Mouse (Mus musculus) adrenal gland, adult 18-20 months (tissue): ENCODE measurements around the gene Wdr59. TPM values are rescaled to one million over a fixed set of nuclear protein-coding genes. Genes with fewer than 3 reads are reported as not detected.

Source experiments
- DNase-seq, 2 experiments: peaks; one replicate each; pipeline ENCODE4 v3.0.0; 2021 to 2022; ENCODE audit warnings: low spot score in 2 of 2
- long read RNA-seq, 2 experiments: library from polyadenylated mRNA; stranded (forward); transcript quantifications; one replicate each; pipeline ENCODE4 v2.0.0; 2021
- total RNA-seq, 2 experiments: library from RNA; stranded (reverse); gene quantifications; 1 replicate in 1 of 2; 2 replicates in 1 of 2; pipeline ENCODE4 v1.2.3; 2021

Wdr59 gene
- total RNA-seq = 10 to 100 TPM in 1 of 2 experiments, 1 to 10 TPM in 1; 9.2 to 10.3 TPM
- long read RNA-seq, experiment 1, full-length matches to known transcripts = 1 of 3 reads
- long read RNA-seq, experiment 1, partial matches to known transcripts = 0 of 3 reads
- long read RNA-seq, experiment 1, other reads (novel, unspliced or antisense) = 2 of 3 reads
- long read RNA-seq, experiment 2, partial matches to known transcripts = 5 of 12 reads
- long read RNA-seq, experiment 2, other reads (novel, unspliced or antisense) = 7 of 12 reads

DNA sequence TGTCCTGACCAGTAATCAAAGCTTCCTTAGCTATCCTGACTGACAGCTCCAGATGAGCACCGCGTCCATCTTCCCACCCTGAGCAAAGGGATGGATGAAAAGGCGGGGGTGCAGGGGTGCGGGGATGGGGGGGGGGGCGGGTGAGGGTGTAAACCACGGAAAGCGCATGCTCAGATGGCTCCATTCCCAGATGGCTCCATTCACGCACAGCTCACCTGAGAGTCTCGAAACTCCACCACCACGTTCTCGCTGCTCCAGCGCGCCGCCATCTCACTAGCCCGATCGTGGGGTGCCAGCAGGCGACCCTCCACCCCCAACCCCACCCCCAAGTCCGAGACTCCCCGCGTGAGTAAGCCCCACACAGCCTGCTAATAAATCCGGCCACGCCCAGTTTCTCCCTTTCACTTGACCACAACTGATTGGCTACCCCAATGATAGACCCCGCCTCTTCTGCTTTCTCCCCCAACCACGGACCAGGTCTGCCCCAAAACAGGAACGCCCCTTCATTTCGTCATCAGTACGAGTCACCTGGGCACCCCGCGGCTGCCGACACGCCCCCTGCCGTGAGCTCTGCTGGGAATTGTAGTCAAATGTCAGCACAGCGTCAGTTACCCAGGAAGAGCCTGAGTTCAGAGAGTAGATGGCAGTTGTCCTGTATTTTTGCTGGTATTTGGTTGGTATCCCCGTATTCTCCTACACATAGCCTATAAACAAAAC lies at the start of gene Wdr59:
Gene Wdr59 (minus strand): TSS at position 380 of the 717 bp plus-strand sequence.
- peak; percentile 91 to 92 for DNase-seq

DNA sequence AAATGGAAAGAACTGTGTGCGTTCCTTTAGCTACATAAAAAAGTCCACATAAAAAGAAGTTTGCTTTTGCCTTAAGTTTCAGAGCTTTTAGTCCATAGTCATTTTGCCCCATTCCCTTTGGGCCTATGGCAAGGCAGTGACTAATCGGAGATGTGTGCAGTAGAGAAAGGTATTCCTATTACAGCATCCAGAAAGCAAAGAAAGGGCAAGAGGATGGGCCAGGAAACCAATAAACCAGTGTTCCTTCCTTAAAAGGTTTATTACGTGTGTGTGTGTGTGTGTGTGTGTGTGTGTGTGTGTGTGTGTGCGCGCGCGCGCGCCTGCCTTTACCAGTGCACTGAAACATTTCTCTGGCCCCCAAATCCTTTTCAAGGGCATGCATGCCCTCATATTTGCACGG lies 49.8 kb upstream of the Wdr59 start:
- DNase-seq = no peak

DNA sequence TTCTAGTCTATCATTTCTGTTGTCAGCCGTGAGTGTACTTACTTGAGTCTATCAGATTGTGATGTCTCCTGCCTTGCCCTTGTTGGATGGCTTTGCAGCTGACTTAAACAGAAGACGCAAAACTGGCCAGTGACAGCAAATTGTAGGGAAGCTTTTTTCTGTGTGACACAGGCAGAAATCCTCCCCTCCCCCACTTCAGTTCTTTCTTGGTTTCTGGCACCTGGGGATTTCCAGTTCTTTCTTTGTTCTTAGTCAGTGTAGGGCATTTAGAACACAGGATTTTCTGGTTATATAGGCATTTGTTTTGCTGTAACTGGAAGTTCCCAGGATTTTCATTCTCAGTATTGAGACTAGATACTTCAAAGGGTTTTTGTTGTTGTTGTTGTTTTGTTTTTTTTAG lies 48.5 kb upstream of the Wdr59 start:
- DNase-seq = no peak

DNA sequence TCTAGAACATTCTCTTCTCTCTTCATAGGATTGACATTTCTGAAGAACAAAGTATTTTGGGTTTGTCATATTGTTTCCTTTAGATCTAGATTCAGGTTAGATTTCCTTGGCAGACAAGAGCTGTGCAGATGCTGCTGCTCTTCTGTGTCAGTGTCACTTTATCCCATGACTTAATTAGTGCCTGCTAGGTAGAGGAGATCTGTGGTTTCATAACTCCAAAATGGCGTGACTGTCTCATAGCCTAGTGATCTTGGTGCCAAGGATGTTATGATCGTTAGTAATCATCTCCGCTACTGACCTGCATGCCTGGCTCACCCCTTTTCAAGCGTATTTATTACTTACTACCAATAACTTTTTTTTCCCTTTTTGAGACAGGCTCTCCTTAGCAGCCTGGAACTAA lies 48.0 kb upstream of the Wdr59 start:
- no peak for DNase-seq

DNA sequence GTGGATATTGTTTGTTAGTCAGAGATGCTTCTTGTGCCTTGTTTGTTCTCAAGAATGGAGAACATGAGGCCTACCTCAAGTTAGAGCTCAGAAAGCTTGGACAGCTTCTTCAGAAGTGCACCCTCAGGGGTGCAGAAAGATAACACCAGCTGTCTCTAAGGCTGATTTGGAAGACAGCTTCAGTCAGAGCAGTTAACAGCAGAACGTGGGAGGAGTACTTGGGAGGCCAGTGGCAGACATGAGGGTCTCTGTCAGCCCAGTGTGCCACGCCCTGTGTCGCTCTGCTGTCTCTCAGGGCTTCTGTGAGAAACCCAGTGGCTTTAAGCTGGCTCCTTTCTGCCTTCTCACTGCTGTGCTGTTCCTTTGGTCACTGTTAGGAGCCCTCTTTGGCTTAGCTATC lies 46.1 kb upstream of the Wdr59 start:
- no peak for DNase-seq

DNA sequence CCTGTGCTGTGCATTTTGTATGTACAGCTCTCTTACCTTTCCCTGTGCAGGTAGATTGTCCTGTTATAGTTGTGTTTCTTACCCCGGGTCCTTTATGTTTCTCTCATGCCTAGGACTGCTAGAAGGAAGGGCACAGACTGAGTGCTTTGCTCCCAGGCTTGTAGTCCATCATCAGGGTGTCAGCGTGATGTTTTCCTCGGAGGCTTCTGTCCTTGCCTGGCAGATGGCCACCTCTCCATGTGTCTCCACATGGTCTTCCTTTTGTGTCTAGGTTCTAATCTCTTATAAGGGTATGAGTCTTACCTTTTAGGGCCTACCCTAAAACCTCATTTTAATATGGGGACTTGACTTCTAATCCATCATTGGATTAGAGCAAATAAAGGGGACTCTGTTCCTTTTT lies 45.7 kb upstream of the Wdr59 start:
- no peak for DNase-seq

DNA sequence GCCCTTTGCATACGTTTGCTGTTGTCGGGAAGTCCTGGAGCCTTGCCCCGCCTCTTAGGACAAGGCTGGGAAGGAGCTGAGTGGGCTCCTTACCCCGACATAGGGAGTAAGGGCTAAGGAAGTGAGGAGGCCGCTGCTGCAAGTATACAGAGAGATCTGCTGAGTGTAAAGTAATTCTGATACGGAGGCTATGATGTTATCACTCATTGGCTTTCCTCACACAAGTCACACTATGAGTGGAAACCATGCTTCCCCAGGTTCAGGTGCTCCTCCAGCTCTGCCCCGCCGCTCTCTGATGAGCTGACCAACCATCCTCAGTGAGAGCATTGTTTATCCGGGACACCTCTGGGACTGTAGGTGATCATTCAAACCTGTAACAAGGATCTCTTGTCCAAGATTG lies 44.4 kb upstream of the Wdr59 start:
- no peak for DNase-seq

DNA sequence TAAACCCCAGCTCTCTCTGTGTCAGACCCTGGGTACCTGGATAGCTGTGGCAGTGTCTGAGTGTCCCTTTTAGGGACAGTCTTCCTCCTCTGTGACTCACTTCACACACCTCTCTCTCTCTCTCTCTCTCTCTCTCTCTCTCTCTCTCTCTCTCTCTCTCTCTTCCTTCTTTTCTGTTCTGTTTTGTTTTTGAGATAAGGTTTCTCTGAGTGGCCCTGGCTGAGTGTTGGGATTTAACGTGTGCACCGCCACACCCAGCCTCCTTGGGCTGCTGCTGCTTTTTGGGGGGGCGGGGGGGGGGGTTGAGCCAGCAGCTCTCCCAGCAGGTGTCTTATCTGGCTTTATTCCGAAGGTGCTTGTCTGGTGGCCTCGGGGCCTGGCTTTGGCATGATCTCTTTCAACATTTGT lies 43.9 kb upstream of the Wdr59 start:
- no peak for DNase-seq

DNA sequence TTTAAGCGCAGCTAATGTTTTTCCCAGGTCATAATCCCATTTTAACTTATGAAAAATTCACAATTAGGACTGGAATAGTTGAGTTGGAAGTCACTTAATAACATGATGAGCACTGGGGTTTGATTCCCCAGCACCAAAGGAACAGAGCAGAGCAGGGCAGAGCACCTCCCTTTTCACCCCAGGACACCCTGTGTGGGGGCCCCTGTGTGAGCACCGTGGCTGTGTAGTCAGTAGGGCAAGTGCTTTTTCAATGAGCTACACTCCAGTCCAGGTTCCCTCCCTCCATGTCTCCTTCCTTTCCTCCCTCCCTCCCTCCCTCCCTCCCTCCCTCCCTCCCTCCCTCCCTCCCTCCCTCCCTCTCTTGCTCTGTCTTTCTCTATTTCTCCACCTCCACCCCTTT lies 42.2 kb upstream of the Wdr59 start:
- DNase-seq = no peak

DNA sequence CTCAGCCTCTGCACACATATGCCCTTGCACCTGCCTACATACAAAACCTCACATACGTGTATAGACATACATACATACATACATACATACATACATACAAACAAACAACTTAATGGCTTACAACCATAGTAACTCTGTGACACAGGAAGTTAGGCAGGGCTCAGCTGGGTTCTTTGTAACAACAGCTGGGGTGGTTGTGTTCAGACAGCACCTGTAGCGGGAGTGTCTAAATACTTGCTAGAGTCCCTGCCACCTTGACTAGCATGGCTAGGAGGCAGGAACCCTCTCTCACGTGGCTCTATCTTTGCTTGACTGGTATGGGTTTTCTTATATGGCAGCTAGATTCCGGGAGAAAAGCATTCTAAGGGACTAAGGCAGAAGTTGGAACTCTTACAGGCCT lies 41.8 kb upstream of the Wdr59 start:
- no peak for DNase-seq

DNA sequence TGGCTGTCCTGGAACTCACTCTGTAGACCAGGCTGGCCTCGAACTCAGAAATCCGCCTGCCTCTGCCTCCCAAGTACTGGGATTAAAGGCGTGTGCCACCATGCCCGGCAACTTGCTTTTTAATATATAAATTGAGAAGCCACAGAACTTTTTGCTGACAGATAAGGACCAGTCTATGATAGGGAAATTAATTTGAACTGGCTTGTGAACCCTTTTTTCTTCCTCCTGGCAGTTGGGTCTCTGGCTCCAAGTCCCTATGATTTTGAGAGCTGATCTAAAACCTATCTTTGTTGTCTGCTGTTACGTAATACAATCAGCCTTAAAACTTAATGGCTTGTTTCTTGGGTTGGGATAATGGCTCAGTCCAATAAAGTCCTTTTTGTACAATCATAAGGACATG lies 41.2 kb upstream of the Wdr59 start:
- DNase-seq = no peak

DNA sequence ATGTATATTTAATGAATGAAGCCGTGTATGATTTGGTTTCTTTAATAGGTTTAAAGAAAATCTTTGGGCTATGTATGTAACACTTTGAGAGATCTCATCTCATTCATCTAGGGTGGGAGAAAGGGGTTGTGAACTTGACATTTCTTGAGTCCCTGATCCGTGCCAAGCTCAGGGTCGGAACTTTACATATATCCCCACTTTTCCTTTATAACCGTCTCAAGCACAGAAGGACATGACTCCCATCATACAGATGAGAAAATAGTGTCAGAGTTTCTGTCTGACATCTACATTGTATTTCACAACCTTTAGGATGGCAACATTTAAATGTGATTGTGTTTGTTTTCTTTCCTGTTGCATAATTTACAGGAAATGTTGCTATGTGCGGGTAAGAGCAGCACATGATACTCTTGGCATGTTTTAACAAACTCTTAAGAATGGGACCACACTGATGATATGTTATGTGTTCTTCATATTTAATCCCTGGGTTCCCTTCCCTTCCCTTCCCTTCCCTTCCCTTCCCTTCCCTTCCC lies 40.4 kb upstream of the Wdr59 start:
- no peak for DNase-seq

DNA sequence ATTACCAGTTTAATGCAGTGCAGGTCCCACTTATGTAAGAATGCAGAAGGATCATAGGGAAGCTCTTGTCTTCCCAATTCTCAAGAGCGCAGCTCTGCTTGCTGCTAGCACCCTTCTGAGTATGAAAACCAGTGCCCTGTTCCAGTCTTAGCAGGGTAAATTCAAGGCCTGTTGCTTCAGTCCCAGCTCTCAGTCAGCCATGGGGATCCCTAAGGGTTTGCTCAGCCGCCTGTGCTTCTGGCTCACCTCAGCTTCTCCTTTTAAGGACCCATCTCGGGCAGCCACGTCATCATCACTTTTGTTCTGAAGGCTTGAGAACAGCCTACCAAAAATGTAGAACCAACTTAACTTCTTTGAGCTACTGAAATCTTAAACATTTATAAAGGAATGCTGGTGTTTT lies 39.9 kb upstream of the Wdr59 start:
- DNase-seq = no peak

DNA sequence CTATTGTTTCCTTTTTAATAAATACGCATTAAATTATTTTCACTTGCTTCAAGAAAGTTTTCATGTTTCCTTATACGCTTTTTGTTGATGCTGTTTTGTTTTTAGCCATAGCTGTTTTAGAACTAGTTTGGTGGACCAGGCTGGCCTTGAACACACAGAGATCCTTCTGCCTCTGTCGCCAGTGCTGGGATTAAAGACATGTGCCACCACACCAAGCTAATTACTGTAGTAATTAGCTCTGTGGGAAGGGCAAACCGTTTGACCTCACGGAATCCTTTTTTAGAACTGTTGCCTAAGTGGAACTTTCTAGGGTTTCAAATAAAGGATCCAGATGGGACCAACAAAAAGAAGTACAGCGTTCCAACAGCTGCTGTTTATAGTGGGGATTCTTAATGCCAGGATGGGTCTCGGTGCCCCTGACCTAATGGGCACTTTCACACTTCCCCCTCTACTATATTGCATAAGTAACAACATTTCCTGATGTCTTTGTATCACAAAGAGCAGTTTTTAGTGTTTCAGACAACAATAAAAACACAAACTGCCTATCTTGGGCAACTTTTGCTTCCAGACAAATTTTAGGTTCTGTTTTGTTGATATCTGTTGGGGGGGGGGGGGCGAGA lies 29.7 kb upstream of the Wdr59 start:
- DNase-seq = no peak

DNA sequence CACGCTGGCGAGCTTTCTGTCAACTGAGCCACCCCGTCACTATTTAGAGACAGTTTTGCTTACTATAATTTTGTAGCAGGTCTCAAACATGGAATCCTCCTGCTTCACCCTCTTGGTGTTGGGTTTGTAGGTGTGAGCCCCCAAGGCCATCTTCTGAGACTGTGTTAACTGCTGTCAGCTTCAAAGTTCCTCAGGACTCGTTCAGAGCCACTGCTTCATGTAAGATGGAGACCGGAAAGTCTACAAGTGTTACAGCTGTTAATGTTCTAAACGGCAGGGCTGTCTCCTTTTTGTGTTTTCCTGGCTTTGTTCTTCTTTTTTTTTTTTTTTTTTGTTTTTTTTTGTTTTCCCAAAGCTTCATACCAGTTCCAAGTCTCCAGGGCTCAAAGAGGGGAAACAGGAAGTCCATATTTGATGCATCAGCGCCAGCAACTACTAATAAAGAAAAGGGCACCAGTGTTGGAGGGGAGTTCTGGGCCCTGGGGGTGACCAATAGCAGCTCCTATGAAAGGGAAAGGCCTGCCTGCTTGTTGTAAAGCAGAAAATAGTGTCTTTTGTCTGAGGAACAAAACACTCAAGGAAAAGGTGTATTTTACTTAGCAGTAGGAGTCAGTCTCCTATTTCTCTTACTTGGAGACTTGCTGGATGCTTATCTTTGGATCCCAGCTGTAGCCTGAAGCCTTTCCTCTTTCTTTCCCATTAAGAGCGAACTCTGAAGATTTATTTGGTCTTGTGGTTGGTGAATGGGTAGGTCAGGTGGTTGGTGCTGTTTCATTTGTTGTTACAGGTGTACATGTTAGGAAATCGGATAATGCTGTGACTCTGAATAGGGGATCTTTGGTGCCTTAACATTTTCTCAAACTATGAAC lies 28.3 kb upstream of the Wdr59 start:
- DNase-seq = no peak

DNA sequence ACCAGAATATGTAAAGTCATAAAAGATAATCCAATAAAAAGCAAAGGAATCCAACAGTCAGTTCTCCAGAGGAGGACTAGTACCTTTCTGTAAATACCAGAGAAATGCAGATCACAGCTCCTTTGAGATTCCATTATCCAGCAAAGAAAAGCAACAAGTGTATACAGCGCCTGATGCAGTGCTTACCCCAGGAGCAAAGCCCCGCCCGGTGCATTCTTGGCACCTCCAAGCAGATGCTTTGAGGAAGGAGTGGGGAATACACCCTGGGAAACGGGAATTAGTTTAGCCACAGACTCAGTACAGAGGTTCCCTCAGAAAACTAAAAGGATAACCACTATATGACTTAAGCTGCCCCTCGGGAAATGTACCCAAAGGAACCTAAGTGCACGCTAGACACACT lies 26.3 kb upstream of the Wdr59 start:
- no peak for DNase-seq

DNA sequence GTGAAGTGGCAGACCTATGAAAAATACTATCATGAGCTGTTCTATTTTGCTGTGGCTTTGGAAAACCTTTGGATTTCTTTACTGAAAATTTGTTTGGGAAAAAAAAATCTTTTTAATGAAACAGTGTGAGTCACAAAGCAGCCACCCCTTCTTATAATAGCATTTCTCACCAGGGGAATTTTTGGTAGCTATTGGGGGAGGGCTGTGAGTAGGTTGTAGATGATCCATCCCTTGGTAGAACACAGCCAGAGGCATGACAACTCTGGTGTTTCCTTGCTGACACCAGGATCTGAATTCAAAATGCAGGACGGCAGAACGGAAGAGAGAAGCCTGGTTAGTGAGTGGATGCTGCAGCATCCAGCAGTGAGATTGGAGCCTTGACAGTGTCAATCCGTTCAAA lies 25.3 kb upstream of the Wdr59 start:
- DNase-seq = no peak

DNA sequence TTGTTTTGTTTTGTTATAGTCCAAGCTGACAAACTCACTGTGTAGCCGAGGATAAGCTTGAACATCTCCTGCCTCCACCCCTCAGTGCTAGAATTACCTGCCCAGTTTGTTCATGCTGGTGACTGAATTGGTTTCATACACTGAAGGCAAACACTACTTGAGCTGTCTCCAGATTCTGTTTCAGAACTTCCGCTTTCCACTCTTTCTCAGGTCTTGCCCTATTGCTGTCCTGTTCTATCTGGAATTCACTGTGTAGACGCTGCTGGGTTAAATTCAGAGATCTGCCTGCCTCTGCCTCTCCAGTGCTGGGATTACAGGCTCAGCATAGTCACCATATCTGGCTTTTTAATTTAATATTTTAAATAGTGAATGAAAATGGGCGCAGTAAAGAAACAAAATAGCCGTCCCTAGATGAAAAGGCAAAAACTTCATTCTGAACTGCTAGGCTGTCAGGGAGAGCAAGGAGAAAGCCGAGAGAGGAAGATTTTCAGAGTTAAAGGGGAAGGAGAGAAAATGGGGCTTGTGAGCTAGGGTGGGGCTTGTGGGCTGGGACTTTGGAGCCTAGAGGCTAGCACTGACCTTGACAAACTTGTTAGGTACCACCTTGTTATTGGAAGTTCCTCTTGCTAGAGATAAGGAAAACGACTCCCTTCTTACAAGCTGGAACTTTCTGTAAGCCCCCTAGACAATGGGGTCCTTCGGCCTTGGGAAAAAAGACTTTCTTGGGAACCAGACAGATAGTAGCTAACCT lies 23.7 kb upstream of the Wdr59 start:
- DNase-seq = no peak

DNA sequence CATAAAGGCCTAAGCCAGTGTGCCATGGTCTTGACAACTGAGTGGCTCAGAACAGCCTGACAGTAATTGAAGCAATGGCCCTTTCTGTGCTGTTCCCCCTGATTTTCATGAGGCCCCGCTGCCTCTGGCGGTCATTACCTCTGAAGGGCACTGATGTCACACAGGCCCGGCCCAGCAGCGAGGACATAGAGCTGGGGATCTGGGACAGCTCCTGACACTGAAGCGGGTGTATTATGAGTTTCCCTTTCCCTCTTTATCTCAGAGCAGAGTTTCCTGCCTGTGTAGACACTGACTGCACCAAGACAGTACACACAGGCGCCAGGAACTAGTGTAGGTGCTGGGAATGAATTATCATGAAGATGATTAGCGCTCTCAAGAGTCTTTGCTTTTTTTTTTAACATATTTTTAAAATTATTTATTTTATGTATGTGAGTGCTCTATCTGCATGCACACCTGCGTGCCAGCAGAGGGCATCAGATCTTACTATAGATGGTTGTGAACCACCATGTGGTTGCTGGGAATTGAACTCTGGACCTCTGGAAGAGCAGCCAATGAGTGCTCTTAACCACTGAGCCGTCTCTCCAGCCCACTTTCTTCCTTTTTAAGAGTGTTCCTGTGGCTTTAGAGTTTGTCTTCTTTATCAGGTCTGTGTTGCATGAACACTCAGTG lies 22.0 kb upstream of the Wdr59 start:
- DNase-seq = no peak

DNA sequence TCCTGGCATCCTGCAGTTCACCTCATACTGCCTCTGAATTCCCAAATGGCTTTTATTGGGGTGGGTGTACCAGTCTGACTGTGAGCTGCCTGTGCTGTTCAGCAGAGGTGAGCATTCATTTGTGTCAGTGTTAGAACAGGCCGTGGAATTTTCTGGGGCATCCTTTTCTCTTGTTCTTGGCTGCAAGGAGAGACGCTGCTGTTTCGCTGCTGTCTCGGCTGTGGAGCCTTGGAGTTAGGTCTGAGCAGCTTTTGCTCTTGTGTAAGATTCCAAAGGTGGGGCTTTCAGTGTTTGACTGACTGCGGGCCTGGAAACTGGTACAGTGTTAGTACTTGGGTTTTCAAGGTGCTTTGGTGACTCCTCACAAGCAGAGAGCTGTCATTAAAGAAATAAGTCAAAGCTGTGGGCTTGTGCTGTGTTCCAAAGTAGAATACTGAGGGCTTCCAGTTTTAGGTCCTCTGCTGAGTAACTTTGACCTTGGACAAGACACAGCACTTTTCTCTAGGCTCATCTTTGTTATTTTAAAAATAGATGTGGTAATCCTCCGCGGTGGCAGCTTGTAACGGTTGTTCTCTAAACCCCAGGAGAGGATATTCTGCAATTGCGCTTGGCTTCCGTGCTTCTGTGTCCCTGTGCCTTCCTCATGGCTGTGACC lies 17.7 kb upstream of the Wdr59 start:
- DNase-seq = peak in 1 of 2 experiments; percentile 23
